Mouse (Mus musculus): ENCODE data around the gene Gpr165. TPM values are rescaled to one million over a fixed set of nuclear protein-coding genes. Genes with fewer than 3 reads are reported as not detected.

Gpr165 gene
- total RNA-seq (2021), result 10 to 100 TPM; 10.9 to 11.4 TPM
- long read RNA-seq, experiment 1, partial matches to known transcripts, result 0 of 1 reads
- long read RNA-seq, experiment 1, other reads (novel, unspliced or antisense), result 1 of 1 reads
- long read RNA-seq, experiment 2, result 0 reads

GRCm38 (mm10) chrX:96712907-96713774 is at the start of gene Gpr165:
TSS of gene Gpr165 (plus strand) at chrX:96713441.
- DNase-seq (ENCODE audit: low spot score in 2 of 2), result peak; percentile 55 to 73

GRCm38 (mm10) chrX:96674871-96675270 is 38.4 kb upstream of the Gpr165 start:
- no peak for DNase-seq (ENCODE audit: low spot score in 2 of 2)
